Mouse (Mus musculus): ENCODE results near the gene Gm20422.
A peak's percentile ranks its signal among the peaks of the same experiment; 100 is the strongest.

DNA sequence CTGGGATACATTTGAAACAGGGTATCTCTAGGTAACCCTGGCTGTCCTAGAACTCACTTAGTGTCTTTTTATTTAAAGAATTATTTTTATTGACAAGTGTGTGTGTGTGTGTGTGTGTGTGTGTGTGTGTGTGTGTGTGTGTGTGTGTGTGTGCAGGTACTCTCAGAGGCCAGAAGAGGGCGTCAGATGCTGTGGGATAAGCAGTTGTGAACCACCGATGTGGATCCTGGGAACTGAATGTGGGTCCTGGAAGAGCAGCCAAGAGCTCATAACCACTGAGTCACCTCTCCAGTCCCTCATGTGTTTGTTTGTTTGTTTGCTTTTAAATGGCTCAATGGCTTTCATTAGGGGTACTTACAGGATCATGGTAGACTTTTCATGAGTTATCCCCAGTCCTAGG, 40.2 kb upstream of the Gm20422 start:
- TF ChIP-seq CTCF (conservative IDR thresholded peaks at IDR 0.05; ENCODE audit: low read length) (peak; percentile 22; the same call in 1 of the 2 replicates), NANOG (IDR thresholded peaks at IDR 0.05; ENCODE audit: borderline replicate concordance, low read length) (no peak), POU5F1 (IDR thresholded peaks at IDR 0.05; ENCODE audit: borderline replicate concordance, low read length) (no peak)
